Mouse (Mus musculus): ENCODE results near the gene Cyp2s1.

DNA sequence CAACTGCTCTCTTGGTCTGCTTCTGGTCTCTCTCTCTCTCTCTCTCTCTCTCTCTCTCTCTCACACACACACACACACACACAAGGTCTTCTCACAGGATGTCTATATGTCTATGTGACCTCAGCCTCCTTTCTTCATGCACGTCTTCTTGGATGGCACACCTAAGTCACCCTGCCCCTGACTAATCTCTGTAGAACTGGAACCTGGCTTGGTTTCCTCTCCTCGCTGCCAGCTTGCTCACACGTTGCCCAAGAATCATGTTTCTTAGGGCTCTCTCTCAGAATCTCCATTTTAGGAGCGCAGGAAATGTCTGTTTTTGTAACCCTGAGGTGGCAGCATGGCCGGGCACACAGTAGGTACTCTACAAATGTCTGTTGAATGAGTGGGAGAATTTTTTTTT, 36.7 kb downstream of the Cyp2s1 start:
- no peak for TF ChIP-seq CTCF (conservative IDR thresholded peaks at IDR 0.05 in 1 of 2, IDR thresholded peaks at IDR 0.05 in 1 of 2; ENCODE audit: low read depth in 2 of 2, low read length in 2 of 2)
- TF ChIP-seq RAD21 (IDR thresholded peaks at IDR 0.05; ENCODE audit: low read depth, low read length), result no peak
- no peak for TF ChIP-seq GABPA (IDR thresholded peaks at IDR 0.05; ENCODE audit: insufficient replicate concordance, low read depth, low read length)
- TF ChIP-seq USF1 (IDR thresholded peaks at IDR 0.05; ENCODE audit: low read depth, low read length), result no peak
- TF ChIP-seq POLR2A (IDR thresholded peaks at IDR 0.05; ENCODE audit: low read depth, low read length), result no peak
- TF ChIP-seq UBTF (IDR thresholded peaks at IDR 0.05; ENCODE audit: low read depth, low read length), result no peak
- no peak for TF ChIP-seq USF2 (conservative IDR thresholded peaks at IDR 0.05; ENCODE audit: low read depth, low read length)
- TF ChIP-seq E2F4 (IDR thresholded peaks at IDR 0.05; ENCODE audit: insufficient replicate concordance, low read depth, low read length), result no peak
- TF ChIP-seq ELF1 (IDR thresholded peaks at IDR 0.05; ENCODE audit: low read depth, low read length), result no peak
- TF ChIP-seq POLR2AphosphoS2 (IDR thresholded peaks at IDR 0.05; ENCODE audit: low read depth, low read length), result no peak
- no peak for TF ChIP-seq SIN3A (IDR thresholded peaks at IDR 0.05; ENCODE audit: low read length)
